Comparison of ENCODE assay signal across 19 mouse cellular contexts in genomic region chr19:25574431-25574830, GRCm38 (mm10). TPM values are rescaled to one million over a fixed set of nuclear protein-coding genes. Genes with fewer than 3 reads are reported as not detected.
DNase-seq lines count a peak whose midpoint lies in the region; ATAC-seq and TF ChIP-seq lines count a peak whose summit lies in the region.
"Had no signal": no experiment of that assay in that cellular context is flagged by ENCODE, and none has a peak within 500 bp of the region (broad histone marks: within the 10 kb centered on the region; RNA-seq: fewer than 3 reads in every experiment).

No protein-coding gene starts in this region.

- no peak for TF ChIP-seq CTCF in brain, embryonic 14.5 days (IDR thresholded peaks at IDR 0.05; ENCODE audit: borderline replicate concordance, extremely low read depth, insufficient read depth, insufficient read length)

- H3K9me3 ChIP-seq in heart, embryonic 13.5 days: no peaks in the 10 kb centered on the region
- no peaks in the 10 kb centered on the region for H3K9me3 ChIP-seq in lung, embryonic 15.5 days
- H3K9me3 ChIP-seq: hindbrain, embryonic 12.5 days had no signal

- H3K27me3 ChIP-seq in heart, embryonic 13.5 days (replicated peaks): peaks cover 38% of the 10 kb centered on the region
- H3K27me3 ChIP-seq in lung, embryonic 15.5 days: peaks cover 31% of the 10 kb centered on the region; the same call in 1 of the 2 replicates

- TF ChIP-seq POLR2A in brain, embryonic 14.5 days (IDR thresholded peaks at IDR 0.05; ENCODE audit: borderline replicate concordance, extremely low read depth, insufficient read depth, insufficient read length, poor library complexity, severe bottlenecking): no peak

- ATAC-seq in heart, embryonic 13.5 days (ENCODE audit: extremely low read depth, insufficient number of reproducible peaks, low FRiP score, low TSS enrichment): no peak
- ATAC-seq in lung, embryonic 15.5 days (ENCODE audit: borderline replicate concordance, extremely low read depth, low FRiP score, low TSS enrichment): no peak

- no peak overlapping the region for H3K9ac ChIP-seq in heart, embryonic 13.5 days
- H3K9ac ChIP-seq in lung, embryonic 15.5 days: no peak overlapping the region
- H3K9ac ChIP-seq: hindbrain, embryonic 12.5 days; liver, embryonic 14.5 days had no signal

- peaks cover 32% of the 10 kb centered on the region for H3K4me1 ChIP-seq in heart, embryonic 13.5 days
- peaks cover 23% of the 10 kb centered on the region for H3K4me1 ChIP-seq in lung, embryonic 15.5 days

- H3K4me2 ChIP-seq in heart, embryonic 13.5 days: peak overlapping the region; percentile 72
- H3K4me2 ChIP-seq in lung, embryonic 15.5 days: peak overlapping the region; percentile 44; the same call in 1 of the 2 replicates

- no peak for DNase-seq in heart, adult 11 months
- DNase-seq in lung, postnatal 10 days: no peak
- peak; percentile 53 for DNase-seq in adrenal gland, postnatal 10 days
- DNase-seq in brain, embryonic 14.5 days (ENCODE audit: low read depth): peak; percentile 42
- DNase-seq in layer of hippocampus, adult 9-10 months (ENCODE audit: low spot score): no peak
- DNase-seq: cerebellum, postnatal 14 days; embryo, embryonic 11 days; gastrocnemius, adult 2 months; kidney, adult 8-10 months; kidney, postnatal 14 days; lung, postnatal 4 days; thymus, postnatal 14 days had no signal

- 0 out of 2 replicates have a peak overlapping the region, but pooled peaks have one; percentile 34 for H3K27ac ChIP-seq in heart, embryonic 13.5 days (replicated peaks)
- no peak overlapping the region for H3K27ac ChIP-seq in lung, embryonic 15.5 days
- H3K27ac ChIP-seq: gastrocnemius, adult 2 months; hindbrain, embryonic 12.5 days; layer of hippocampus, adult 2 months; liver, embryonic 14.5 days had no signal

- WGBS in heart, embryonic 13.5 days: 20% methylated on average over 10 of the region's 10 CpGs
- WGBS in lung, embryonic 15.5 days: 15% methylated on average over 10 of the region's 10 CpGs

- H3K36me3 ChIP-seq in heart, embryonic 13.5 days: no peaks in the 10 kb centered on the region
- no peaks in the 10 kb centered on the region for H3K36me3 ChIP-seq in lung, embryonic 15.5 days
- H3K36me3 ChIP-seq: forebrain, embryonic 10.5 days; hindbrain, embryonic 12.5 days had no signal

- peak overlapping the region; percentile 49 for H3K4me3 ChIP-seq in heart, embryonic 13.5 days
- H3K4me3 ChIP-seq in lung, embryonic 15.5 days: no peak overlapping the region
- H3K4me3 ChIP-seq: gastrocnemius, adult 2 months; hindbrain, embryonic 12.5 days; layer of hippocampus, adult 2 months had no signal

RNA-seq across cellular contexts. Expression of gene Dmrt3, which starts 35.7 kb away (rescaled TPM):
- 0.08 and 0.11 TPM in 2 replicates for polyA plus RNA-seq in heart, embryonic 13.5 days (2015; fragmentation: Nextera tagmentation; extraction: Ambion mirVana)
- polyA plus RNA-seq in lung, embryonic 15.5 days (2015; fragmentation: Nextera tagmentation; extraction: Ambion mirVana): 0.29 and 0.43 TPM in 2 replicates
- not detected for total RNA-seq in adrenal gland, postnatal 10 days (2021)
- 2.1 and 7.2 TPM in 2 replicates for polyA plus RNA-seq in brain, embryonic 14.5 days (2012; rRNA removed)
- total RNA-seq: gastrocnemius, adult 2 months had no signal
- polyA plus RNA-seq: gonadal fat pad, adult 2 months; liver, embryonic 14.5 days had no signal

Comparison
In these comparisons a context has a peak if more than half of its experiments do, and no peak if none do; other contexts are left out.
1. DNase-seq: peak in adrenal gland, postnatal 10 days (single experiment) and brain, embryonic 14.5 days (single experiment); none in heart, adult 11 months (single experiment), lung, postnatal 10 days (single experiment) and layer of hippocampus, adult 9-10 months (single experiment).